Mouse (Mus musculus) midbrain, postnatal 0 days (tissue): Measurements from ENCODE around the gene Mad1l1. TPM values are rescaled to one million over a fixed set of nuclear protein-coding genes. Genes with fewer than 3 reads are reported as not detected.

ENCODE experiments used
- ATAC-seq: fragments of 200-750 bp; cut with Nextera tagmentation; 2 replicates; pipeline ENCODE4 v1.8.0; 2017; ENCODE audit warnings: moderate number of reproducible peaks, mild to moderate bottlenecking, moderate TSS enrichment, moderate library complexity; ENCODE audit not compliant: low FRiP score
- DNase-seq: peaks from one replicate; pipeline ENCODE4 v3.0.0-alpha.2; 2015; ENCODE audit warnings: low spot score
- H3K27ac ChIP-seq: fragments of 300-500 bp; sonication (generic); 2 replicates; pipeline ENCODE4 v1.5.1; 2014; ENCODE audit warnings: low read depth, mild to moderate bottlenecking, low read length, mixed read lengths
- H3K27me3 ChIP-seq: fragments of 300-500 bp; sonication (generic); 2 replicates; pipeline ENCODE4 v1.6.1; 2014; ENCODE audit warnings: low read length, control low read depth, mixed read lengths; ENCODE audit not compliant: insufficient read depth
- H3K36me3 ChIP-seq: fragments of 300-500 bp; sonication (generic); 2 replicates; pipeline ENCODE4 v1.6.1; 2014; ENCODE audit warnings: low read length, control low read depth, mixed read lengths; ENCODE audit not compliant: insufficient read depth
- H3K4me1 ChIP-seq: fragments of 300-500 bp; sonication (generic); 2 replicates; pipeline ENCODE4 v1.6.1; 2014; ENCODE audit warnings: mild to moderate bottlenecking, control low read depth, antibody characterized with exemption, low read length, mixed read lengths; ENCODE audit not compliant: insufficient read depth
- H3K4me2 ChIP-seq: fragments of 300-500 bp; sonication (generic); 2 replicates; pipeline ENCODE4 v1.6.1; 2014; ENCODE audit warnings: low read depth, mild to moderate bottlenecking, low read length, mixed read lengths; ENCODE audit not compliant: poor library complexity, severe bottlenecking
- H3K4me3 ChIP-seq: fragments of 300-500 bp; sonication (generic); 2 replicates; pipeline ENCODE4 v1.5.1; 2014; ENCODE audit warnings: low read depth, mild to moderate bottlenecking, low read length, moderate library complexity
- H3K9ac ChIP-seq: fragments of 300-500 bp; sonication (generic); replicated peaks from 2 replicates; pipeline ENCODE4 v1.6.1; 2014; ENCODE audit warnings: mild to moderate bottlenecking, low read length, moderate library complexity, mixed read lengths; ENCODE audit not compliant: poor library complexity, severe bottlenecking
- H3K9me3 ChIP-seq: fragments of 300-500 bp; sonication (generic); 2 replicates; pipeline ENCODE4 v1.6.1; 2016; ENCODE audit warnings: low read length, control low read depth
- CTCF ChIP-seq: IDR thresholded peaks from 2 replicates; pipeline ENCODE4 v1.5.1; 2016; ENCODE audit warnings: antibody characterized with exemption, mild to moderate bottlenecking
- whole genome bisulfite sequencing: fragments of 180-500 bp; shearing (Covaris S2); extraction: QIAGEN DNeasy Blood & Tissue Kit; methylation state at CpG from one replicate; pipeline ENCODE4 v1.1.7; 2014; 5-methylcytosine and 5-hydroxymethylcytosine counted together
- polyA plus RNA-seq: library from polyadenylated mRNA; unstranded; fragments of >200 nt; fragmentation: Nextera tagmentation; extraction: Ambion mirVana; gene quantifications from 2 replicates; pipeline ENCODE4 v1.2.1, GENCODE M21; 2015
- total RNA-seq: library from RNA; depleted of rRNA; stranded (reverse); fragments of >200 nt; gene quantifications from 2 replicates; pipeline ENCODE4 v1.2.3, GENCODE M21; 2014

Mad1l1 gene
- total and polyA plus RNA-seq, 2 experiments from 2014 or later, result 25.9 to 33.5 TPM

DNA sequence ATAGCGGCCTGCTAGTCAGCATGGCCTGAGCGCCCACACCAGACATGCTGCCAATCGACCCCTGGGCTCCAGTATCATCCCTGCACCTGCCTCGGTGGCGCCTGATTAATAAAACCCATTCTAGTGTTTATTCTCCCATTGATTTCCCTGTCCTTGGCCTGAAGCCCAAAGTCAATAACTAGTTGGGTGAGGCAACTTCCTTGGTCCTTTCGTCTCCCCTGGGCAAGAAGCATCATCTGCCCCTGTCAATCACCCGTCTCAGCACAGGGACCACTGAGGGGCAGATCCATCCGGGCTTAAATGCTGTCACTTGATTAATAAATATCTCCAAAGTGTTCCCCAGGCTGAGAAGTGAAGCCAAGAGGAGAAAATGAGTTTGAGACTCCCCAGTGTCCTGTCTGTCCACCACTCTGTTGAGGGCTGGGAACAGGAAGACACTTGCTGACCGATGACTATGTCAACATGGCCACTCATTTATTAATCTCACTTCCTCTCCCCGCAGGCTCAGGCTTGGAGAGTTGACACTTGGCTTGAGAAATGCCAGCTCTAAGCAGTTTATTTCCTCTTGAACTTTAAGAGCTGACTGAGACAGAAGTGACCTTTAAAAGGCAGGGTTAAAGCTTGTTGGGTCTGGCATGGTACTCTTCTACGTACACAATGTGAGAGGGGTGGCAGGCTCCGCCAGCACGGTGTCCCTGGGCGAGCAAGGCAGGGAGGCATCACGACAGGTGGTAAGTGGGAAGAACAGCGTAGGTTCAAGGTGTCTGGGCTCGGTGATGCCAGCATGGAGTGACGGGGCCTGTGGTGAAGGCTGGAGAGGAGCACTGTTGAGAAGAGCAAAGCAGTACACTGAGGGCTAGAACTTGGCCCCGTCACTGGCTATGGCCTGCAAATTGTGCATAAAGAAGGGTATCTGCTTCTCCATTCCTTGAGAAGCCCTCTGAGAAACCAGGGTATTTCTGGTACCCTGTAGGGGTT, 114.3 kb downstream of the Mad1l1 start:
- Histone ChIP-seq H3K9ac (no peak overlapping the region), H3K36me3 (no peaks in the 10 kb centered on the region), H3K4me1 (no peaks in the 10 kb centered on the region), H3K27me3 (no peaks in the 10 kb centered on the region), H3K27ac (no peak overlapping the region), H3K4me2 (no peak overlapping the region), H3K4me3 (no peak overlapping the region), H3K9me3 (no peaks in the 10 kb centered on the region)
- 89% methylated on average over 19 of the region's 19 CpGs for WGBS
- DNase-seq (no peak), ATAC-seq (no peak)
- no peak for TF ChIP-seq CTCF

DNA sequence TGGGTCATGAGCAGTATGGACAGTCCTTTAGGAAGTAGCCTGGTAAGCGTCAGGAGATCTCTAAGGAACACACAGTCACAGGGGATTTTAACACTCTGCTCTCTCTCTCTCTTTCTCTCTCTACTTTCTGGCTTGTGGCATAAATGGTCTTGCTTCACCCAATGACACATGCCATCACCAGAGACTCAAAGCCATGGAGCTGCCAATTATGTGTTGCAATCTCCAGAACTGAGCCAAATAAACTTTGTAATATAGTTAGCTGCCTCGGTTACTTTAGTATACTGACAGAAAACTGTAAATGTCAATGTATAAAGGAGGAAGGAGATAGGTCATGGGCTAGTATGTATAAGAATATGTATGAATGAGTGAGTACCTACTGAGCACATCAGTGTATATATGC, 115.4 kb downstream of the Mad1l1 start:
- Histone ChIP-seq H3K4me2 (no peak overlapping the region), H3K9ac (no peak overlapping the region), H3K4me3 (no peak overlapping the region), H3K9me3 (no peaks in the 10 kb centered on the region), H3K4me1 (no peaks in the 10 kb centered on the region), H3K27me3 (no peaks in the 10 kb centered on the region), H3K27ac (no peak overlapping the region), H3K36me3 (no peaks in the 10 kb centered on the region)
- ATAC-seq, result no peak
- WGBS, result 89% methylated on average over 2 of the region's 2 CpGs
- DNase-seq, result no peak
- no peak for TF ChIP-seq CTCF

DNA sequence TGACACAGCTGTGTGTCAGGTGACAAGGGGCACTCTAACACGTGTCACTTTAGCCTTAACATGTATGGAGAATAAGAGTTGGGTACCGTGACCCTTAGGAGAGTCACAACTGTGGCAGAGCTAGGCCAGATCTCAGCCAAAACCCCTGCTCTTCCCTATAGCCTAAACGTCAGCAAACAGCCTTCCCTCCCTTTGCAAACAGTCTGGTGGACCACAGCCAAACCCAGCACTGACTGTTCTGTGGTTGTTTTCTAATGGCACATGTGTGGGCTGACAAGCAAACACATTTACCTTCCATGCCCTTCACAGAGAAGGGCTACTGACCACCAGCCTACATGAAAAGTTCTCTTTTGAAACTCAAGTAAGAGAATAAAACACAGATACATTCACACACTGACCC, 116.9 kb downstream of the Mad1l1 start:
- no peaks in the 10 kb centered on the region for H3K27me3 ChIP-seq
- H3K36me3 ChIP-seq, result no peaks in the 10 kb centered on the region
- WGBS, result 73% methylated on average over 3 of the region's 3 CpGs
- no peak overlapping the region for H3K4me2 ChIP-seq
- no peak overlapping the region for H3K27ac ChIP-seq
- no peaks in the 10 kb centered on the region for H3K4me1 ChIP-seq
- DNase-seq, result no peak
- TF ChIP-seq CTCF, result no peak
- no peak for ATAC-seq
- H3K9me3 ChIP-seq, result no peaks in the 10 kb centered on the region
- H3K4me3 ChIP-seq, result no peak overlapping the region
- H3K9ac ChIP-seq, result no peak overlapping the region

DNA sequence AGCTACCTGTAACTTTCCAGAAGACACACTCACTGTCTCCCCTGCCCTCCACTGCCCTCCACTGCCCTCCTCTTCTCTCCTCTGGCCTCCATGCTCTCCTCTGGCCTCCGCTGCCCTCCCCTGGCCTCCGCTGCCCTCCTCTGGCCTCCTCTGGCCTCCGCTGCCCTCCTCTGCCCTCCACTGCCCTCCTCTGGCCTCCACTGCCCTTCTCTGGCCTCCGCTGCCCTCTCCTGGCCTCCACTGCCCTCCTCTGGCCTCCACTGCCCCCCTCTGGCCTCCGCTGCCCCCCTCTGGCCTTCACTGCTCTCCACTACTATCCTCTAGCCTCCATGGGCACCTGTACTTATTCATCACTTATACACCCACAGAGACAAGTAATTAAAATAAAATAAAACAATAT, 117.3 kb downstream of the Mad1l1 start:
- Histone ChIP-seq H3K4me1 (no peaks in the 10 kb centered on the region), H3K9me3 (no peaks in the 10 kb centered on the region), H3K27me3 (no peaks in the 10 kb centered on the region), H3K4me2 (no peak overlapping the region), H3K9ac (no peak overlapping the region), H3K4me3 (no peak overlapping the region), H3K36me3 (no peaks in the 10 kb centered on the region), H3K27ac (no peak overlapping the region)
- 97% methylated on average over 4 of the region's 5 CpGs for WGBS
- ATAC-seq (no peak), DNase-seq (no peak)
- TF ChIP-seq CTCF, result peak; percentile 5; the same call in 1 of the 2 replicates

DNA sequence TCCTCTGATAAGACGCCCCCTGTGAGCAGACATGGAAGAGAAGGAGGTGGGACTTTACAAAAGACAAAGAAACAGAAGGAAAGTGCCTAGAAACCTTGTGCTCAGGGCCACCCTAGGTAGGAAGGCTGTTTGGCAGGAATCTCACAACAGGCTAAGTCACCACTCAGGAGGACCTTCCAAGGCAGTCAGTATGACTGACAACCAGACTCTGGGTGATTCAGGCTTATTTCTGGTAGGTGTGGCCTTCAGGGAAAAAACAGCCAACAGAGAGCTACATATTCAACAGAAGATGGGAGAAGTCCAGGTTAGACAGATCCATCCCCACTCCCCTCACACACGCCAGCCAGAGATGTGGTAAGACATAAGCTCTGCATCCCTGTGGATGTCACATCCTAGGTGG, 118.9 kb downstream of the Mad1l1 start:
- peaks cover 6% of the 10 kb centered on the region; the same call in 1 of the 2 replicates for H3K4me1 ChIP-seq
- H3K36me3 ChIP-seq, result no peaks in the 10 kb centered on the region
- no peak overlapping the region for H3K27ac ChIP-seq
- TF ChIP-seq CTCF, result no peak
- ATAC-seq, result no peak
- H3K27me3 ChIP-seq, result no peaks in the 10 kb centered on the region
- no peak for DNase-seq
- no peak overlapping the region for H3K4me3 ChIP-seq
- H3K4me2 ChIP-seq, result no peak overlapping the region
- H3K9ac ChIP-seq, result no peak overlapping the region
- 81% methylated on average over 2 of the region's 2 CpGs for WGBS
- no peaks in the 10 kb centered on the region for H3K9me3 ChIP-seq

DNA sequence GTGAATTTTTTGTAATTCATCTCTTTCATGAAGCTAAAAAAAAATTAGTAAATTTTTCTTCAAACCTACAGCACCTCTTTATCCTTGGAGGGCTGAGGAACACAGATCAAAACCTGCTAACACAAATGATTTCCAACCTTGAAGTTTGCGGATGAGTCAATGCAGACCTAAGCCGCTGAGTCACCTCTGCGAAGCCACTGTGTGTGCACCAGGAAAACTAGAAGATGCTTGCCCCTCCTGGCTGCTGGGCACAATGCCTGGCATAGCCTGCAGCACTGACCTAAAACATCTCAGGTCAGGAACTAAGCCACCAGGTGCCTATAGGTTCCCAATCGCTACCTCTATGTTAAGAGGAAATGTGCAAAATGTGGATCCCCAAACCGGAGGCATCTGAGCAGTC, 119.8 kb downstream of the Mad1l1 start:
- TF ChIP-seq CTCF, result no peak
- Histone ChIP-seq H3K36me3 (no peaks in the 10 kb centered on the region), H3K4me3 (no peak overlapping the region), H3K9me3 (no peaks in the 10 kb centered on the region), H3K9ac (no peak overlapping the region), H3K4me2 (no peak overlapping the region), H3K27me3 (no peaks in the 10 kb centered on the region), H3K27ac (no peak overlapping the region), H3K4me1 (peaks cover 6% of the 10 kb centered on the region; the same call in 1 of the 2 replicates)
- WGBS, result 95% methylated on average over 5 of the region's 5 CpGs
- ATAC-seq, result no peak
- DNase-seq, result no peak
